Mouse (Mus musculus) intestine, postnatal 0 days (tissue): ENCODE measurements around the gene Usp4. TPM values are rescaled to one million over a fixed set of nuclear protein-coding genes. Genes with fewer than 3 reads are reported as not detected.

Experiments used
- ATAC-seq: fragments of 200-750 bp; cut with Nextera tagmentation; 2 replicates; pipeline ENCODE4 v1.8.0; 2017; ENCODE audit warnings: mild to moderate bottlenecking, moderate TSS enrichment, moderate library complexity
- H3K27ac ChIP-seq: fragments of 300-500 bp; sonication (generic); 2 replicates; pipeline ENCODE4 v1.5.1; 2014; ENCODE audit warnings: mild to moderate bottlenecking, low read depth, low read length, moderate library complexity
- H3K27me3 ChIP-seq: fragments of 300-500 bp; sonication (generic); replicated peaks from 2 replicates; pipeline ENCODE4 v1.6.1; 2014; ENCODE audit warnings: low read length, mixed read lengths; ENCODE audit not compliant: control insufficient read depth, insufficient read depth
- H3K36me3 ChIP-seq: fragments of 300-500 bp; sonication (generic); 2 replicates; pipeline ENCODE4 v1.6.1; 2014; ENCODE audit warnings: mild to moderate bottlenecking, moderate library complexity; ENCODE audit not compliant: control insufficient read depth, insufficient read depth
- H3K4me1 ChIP-seq: fragments of 300-500 bp; sonication (generic); replicated peaks from 2 replicates; pipeline ENCODE4 v1.6.1; 2014; ENCODE audit warnings: antibody characterized with exemption, low read length, mixed read lengths; ENCODE audit not compliant: control insufficient read depth, insufficient read depth
- H3K4me2 ChIP-seq: fragments of 300-500 bp; sonication (generic); replicated peaks from 2 replicates; pipeline ENCODE4 v1.6.1; 2014; ENCODE audit warnings: low read depth, mild to moderate bottlenecking, moderate library complexity
- H3K4me3 ChIP-seq: fragments of 300-500 bp; sonication (generic); 2 replicates; pipeline ENCODE4 v1.5.1; 2014; ENCODE audit warnings: low read depth, low read length
- H3K9ac ChIP-seq: fragments of 300-500 bp; sonication (generic); 2 replicates; pipeline ENCODE4 v1.6.1; 2014; ENCODE audit warnings: mild to moderate bottlenecking, low read depth, low read length
- H3K9me3 ChIP-seq: fragments of 300-500 bp; sonication (generic); 2 replicates; pipeline ENCODE4 v1.6.1; 2016; ENCODE audit warnings: mixed run types; ENCODE audit not compliant: control insufficient read depth
- CTCF ChIP-seq: sonication (generic); IDR thresholded peaks from 2 replicates; pipeline ENCODE4 v1.5.1; 2016; ENCODE audit warnings: low read depth, mild to moderate bottlenecking, control low read depth, antibody characterized with exemption, moderate library complexity
- WGBS: fragments of 180-500 bp; shearing (Covaris S2); extraction: QIAGEN DNeasy Blood & Tissue Kit; methylation state at CpG from one replicate; pipeline ENCODE4 v1.1.7; 2014; 5-methylcytosine and 5-hydroxymethylcytosine counted together
- polyA plus RNA-seq: library from polyadenylated mRNA; unstranded; fragments of >200 nt; fragmentation: Nextera tagmentation; extraction: Ambion mirVana; gene quantifications from 2 replicates; pipeline ENCODE4 v1.2.1, GENCODE M21; 2015

The Usp4 gene
- polyA plus RNA-seq, 1 experiment from 2014 or later: 45.2 TPM

- H3K27me3 ChIP-seq: no peaks in the 10 kb centered on the region
- 74% methylated on average over 5 of the region's 5 CpGs for WGBS
- no peaks in the 10 kb centered on the region for H3K36me3 ChIP-seq
- no peak for ATAC-seq
- no peak overlapping the region for H3K27ac ChIP-seq
- TF ChIP-seq CTCF: no peak
- no peak overlapping the region for H3K4me2 ChIP-seq
- no peaks in the 10 kb centered on the region for H3K4me1 ChIP-seq
- no peak overlapping the region for H3K9ac ChIP-seq
- H3K9me3 ChIP-seq: no peaks in the 10 kb centered on the region
- H3K4me3 ChIP-seq: no peak overlapping the region
Observed at GRCm38 (mm10) chr9:108440485-108440884, 92.8 kb downstream of the Usp4 start.

- no peak overlapping the region for H3K4me2 ChIP-seq
- no peaks in the 10 kb centered on the region for H3K9me3 ChIP-seq
- no peaks in the 10 kb centered on the region for H3K36me3 ChIP-seq
- H3K27me3 ChIP-seq: no peaks in the 10 kb centered on the region
- H3K4me3 ChIP-seq: no peak overlapping the region
- no peak overlapping the region for H3K9ac ChIP-seq
- no peak overlapping the region for H3K27ac ChIP-seq
- ATAC-seq: no peak
- TF ChIP-seq CTCF: no peak
- 80% methylated on average over 11 of the region's 11 CpGs for WGBS
- H3K4me1 ChIP-seq: no peaks in the 10 kb centered on the region
Observed at GRCm38 (mm10) chr9:108441236-108441919, 93.7 kb downstream of the Usp4 start.

Other genes with a start within 250 kb of the Usp4 start
- gene Bsn, start 157.5 kb upstream of the Usp4 start, polyA plus RNA-seq: 1.6 and 1.9 TPM in 2 replicates
- 42.9 and 44.6 TPM in 2 replicates for gene Dag1, start 83.9 kb upstream of the Usp4 start, polyA plus RNA-seq
- 12.4 and 15.6 TPM in 2 replicates for gene Nicn1, start 57.4 kb upstream of the Usp4 start, polyA plus RNA-seq
- 4.5 and 4.8 TPM in 2 replicates for gene Amt, start 51.0 kb upstream of the Usp4 start, polyA plus RNA-seq
- gene Rhoa, start 41.7 kb upstream of the Usp4 start, polyA plus RNA-seq: 313 and 315 TPM in 2 replicates
- gene Tcta, start 41.7 kb upstream of the Usp4 start, polyA plus RNA-seq: 48.6 and 50.4 TPM in 2 replicates
- 997 and 1,037 TPM in 2 replicates for gene Gpx1, start 8.9 kb upstream of the Usp4 start, polyA plus RNA-seq
- gene 1700102P08Rik, start 45.0 kb downstream of the Usp4 start, polyA plus RNA-seq: 0.14 TPM in 1 of 2 replicates, not detected in the other
- 0.29 TPM in 2 replicates for gene Ccdc36, start 80.6 kb downstream of the Usp4 start, polyA plus RNA-seq
- not detected in 2 replicates for gene BC048562, start 88.6 kb downstream of the Usp4 start, polyA plus RNA-seq
- gene Ccdc71, start 112.7 kb downstream of the Usp4 start, polyA plus RNA-seq: 29.4 and 30.2 TPM in 2 replicates
- 24.2 and 24.8 TPM in 2 replicates for gene Klhdc8b, start 113.7 kb downstream of the Usp4 start, polyA plus RNA-seq
- 8.9 and 10.1 TPM in 2 replicates for gene Lamb2, start 131.9 kb downstream of the Usp4 start, polyA plus RNA-seq
- 17.2 and 17.6 TPM in 2 replicates for gene Usp19, start 142.7 kb downstream of the Usp4 start, polyA plus RNA-seq
- 66.4 and 74.7 TPM in 2 replicates for gene Qars, start 159.9 kb downstream of the Usp4 start, polyA plus RNA-seq
- gene Qrich1, start 169.0 kb downstream of the Usp4 start, polyA plus RNA-seq: 46.8 and 48.7 TPM in 2 replicates
- gene Impdh2, start 212.4 kb downstream of the Usp4 start, polyA plus RNA-seq: 50.6 and 50.7 TPM in 2 replicates
- gene Ndufaf3, start 219.6 kb downstream of the Usp4 start, polyA plus RNA-seq: 47.9 and 53.4 TPM in 2 replicates
- 36.7 and 38.3 TPM in 2 replicates for gene Dalrd3, start 222.0 kb downstream of the Usp4 start, polyA plus RNA-seq
- 16.7 and 16.8 TPM in 2 replicates for gene Wdr6, start 230.9 kb downstream of the Usp4 start, polyA plus RNA-seq
- gene P4htm, start 249.8 kb downstream of the Usp4 start, polyA plus RNA-seq: 2.8 and 2.9 TPM in 2 replicates